Mouse (Mus musculus): ENCODE results near the gene Hdac11.

Hdac11 gene

GRCm38 (mm10) chr6:91173221-91173880 is 16.9 kb downstream of the Hdac11 start:
- DNase-seq: no peak

- no peak for DNase-seq
These were observed 17.7 kb downstream of the Hdac11 start for GRCm38 (mm10) chr6:91174211-91174610.

DNA sequence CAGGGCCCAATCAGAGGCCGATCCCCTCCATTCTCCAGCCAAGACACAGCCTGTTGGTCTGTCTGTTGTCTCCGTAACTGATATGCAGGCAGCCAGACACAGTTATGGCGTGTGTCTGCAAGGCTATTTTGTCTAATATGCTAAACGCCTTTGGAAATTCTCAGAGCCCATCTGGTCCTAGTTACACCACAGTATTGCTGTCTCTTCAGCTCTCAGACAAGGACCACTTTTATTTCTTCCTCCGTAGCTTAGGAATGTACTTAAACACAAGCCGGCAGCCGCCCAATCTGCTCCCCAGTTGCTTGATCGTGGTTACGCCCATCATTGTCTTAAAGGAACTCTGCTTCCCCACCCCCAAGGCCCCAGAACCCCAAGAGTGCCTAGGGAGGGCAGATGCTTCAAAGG is 24.3 kb downstream of the Hdac11 start:
- DNase-seq: no peak

DNA sequence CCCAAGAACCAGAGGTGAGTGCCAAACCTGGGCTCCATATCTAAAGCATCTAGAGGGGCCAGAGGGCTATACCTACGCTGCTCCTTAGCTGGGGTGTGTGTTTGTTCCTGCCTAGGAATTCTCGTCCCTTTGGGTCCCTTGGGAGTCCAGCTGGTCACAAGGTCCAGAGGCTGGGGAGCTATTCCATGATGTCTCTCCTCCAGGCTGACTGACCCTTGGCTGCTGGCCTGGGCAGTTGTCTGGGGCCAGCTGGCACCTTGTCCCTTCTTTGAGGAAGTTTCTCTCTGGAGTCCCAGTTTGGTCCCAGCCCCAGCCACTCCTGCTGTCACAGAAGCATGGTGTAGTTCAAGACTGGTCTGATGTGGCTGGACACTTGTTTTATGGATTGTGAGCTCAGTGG is 24.9 kb downstream of the Hdac11 start:
- DNase-seq: no peak

- DNase-seq: no peak
These were observed 25.6 kb downstream of the Hdac11 start for GRCm38 (mm10) chr6:91182075-91182490.

DNA sequence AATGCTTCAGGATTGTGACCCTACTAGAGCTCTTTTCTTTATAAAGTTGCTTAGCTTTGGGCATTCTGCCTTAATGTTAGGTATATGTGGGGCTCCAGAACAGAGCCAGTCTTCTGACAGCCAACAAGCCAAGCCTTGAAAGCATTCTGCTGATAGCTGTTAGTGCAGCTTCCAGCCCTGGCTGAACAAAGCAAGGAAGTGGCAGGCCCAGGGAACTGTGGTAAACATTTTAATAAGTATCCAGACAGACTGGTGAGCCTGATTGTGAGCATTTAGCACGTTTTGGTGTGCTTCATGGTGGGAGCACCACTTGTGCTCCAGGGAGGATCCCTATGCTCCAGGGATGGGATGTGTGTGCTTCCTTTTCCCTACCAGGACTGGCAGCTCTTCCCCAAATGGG is 26.6 kb downstream of the Hdac11 start:
- no peak for DNase-seq

DNA sequence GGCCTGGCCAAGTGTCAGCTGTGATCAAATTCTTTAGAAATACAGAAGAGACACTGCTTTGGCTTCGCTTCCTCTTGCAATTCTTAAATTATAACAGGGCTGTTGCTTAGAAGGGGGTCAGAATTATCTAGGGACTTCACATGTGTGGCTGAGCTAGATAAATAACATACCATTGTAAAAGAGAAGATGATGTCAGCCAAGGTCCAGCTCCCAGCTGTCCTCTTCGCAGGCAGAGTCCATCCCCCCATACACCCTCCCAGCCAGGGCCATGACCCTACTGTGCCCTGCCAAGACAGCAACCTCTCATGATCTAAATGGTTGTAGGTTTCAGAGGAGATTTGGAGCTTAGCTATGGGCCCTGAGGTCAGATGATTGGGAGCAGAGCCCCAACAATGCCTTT is 27.5 kb downstream of the Hdac11 start:
- no peak for DNase-seq

- DNase-seq: no peak
These were observed 28.3 kb downstream of the Hdac11 start for GRCm38 (mm10) chr6:91184776-91185175.

GRCm38 (mm10) chr6:91185502-91185901 is 29.0 kb downstream of the Hdac11 start:
- no peak for DNase-seq

- peak; percentile 54 to 56 for DNase-seq
These were observed 29.9 kb downstream of the Hdac11 start for GRCm38 (mm10) chr6:91186161-91186931.

DNA sequence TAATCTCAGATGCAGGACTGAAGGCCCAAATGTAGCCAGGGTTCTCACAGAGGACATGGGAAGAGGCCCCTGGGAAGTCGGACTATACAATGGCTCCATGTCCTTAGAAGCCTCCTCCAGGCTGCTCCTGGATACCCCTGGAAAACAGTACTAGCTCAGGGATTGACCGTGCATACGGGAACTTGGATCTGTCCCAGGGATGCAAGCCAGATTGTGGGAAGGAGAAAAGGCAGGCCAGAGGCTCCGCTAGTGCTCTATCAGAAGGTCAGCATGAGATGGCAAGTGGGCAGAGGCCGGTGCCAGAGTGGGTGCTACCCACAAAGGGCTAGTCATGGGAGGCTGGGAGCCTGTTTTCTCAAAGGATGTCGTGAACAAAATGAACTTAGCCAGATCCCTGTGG is 30.5 kb downstream of the Hdac11 start:
- DNase-seq: no peak

GRCm38 (mm10) chr6:91187871-91188270 is 31.4 kb downstream of the Hdac11 start:
- no peak for DNase-seq

GRCm38 (mm10) chr6:91189971-91190370 is 33.5 kb downstream of the Hdac11 start:
- DNase-seq: no peak

GRCm38 (mm10) chr6:91191465-91191864 is 35.0 kb downstream of the Hdac11 start:
- DNase-seq: no peak

DNA sequence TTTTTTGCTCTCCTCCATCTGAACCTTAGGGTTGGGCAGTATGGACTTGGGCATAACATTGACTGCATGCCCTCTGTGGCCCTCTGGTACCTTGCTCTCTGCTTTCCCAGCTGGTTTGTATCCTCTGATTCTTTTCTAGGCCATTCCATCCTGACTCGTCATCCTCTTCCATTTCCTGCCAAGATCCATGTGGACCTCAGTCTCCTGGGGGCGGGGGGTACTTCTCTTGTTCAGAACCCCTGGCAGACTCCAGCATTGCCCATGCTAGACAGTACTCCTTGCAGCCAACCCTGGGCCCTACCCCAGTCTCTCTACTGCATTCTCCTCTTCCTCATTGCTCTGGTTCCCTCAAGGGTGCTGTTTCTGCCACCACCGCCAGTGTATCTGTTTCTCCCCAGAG is 36.0 kb downstream of the Hdac11 start:
- no peak for DNase-seq

DNA sequence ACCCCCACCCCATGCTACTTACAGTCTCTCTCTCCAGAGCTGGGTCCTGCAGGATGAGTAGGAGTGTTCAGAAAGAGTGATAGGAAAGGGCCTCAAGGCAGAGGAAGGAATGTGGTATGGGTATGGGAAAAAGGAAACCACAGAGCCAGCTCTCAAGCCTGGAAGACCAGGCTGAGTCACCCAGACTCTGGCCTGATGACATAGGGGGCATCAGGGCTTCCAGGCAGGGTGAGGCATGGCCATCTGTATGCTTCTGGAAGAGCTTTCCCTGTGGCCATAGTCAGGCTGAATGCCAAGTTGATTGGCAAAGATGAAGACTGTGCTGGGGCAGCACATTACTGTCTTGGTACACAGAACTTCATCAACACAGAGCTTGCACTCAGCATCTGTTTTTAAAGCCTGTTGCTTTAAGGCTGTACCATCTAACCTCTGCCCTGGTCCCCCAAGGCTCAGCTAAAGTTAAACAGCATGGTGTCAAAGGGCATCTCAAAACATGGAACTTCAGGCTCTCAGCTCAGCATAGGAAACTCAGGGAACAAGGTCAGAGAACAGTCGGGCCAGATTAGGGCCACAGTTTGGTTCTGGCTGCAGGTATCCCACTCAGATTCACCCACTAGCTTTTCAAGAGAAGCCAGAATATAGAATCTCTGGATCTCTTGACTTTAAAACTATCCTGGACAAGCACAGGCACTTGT is 36.5 kb downstream of the Hdac11 start:
- DNase-seq: no peak

DNA sequence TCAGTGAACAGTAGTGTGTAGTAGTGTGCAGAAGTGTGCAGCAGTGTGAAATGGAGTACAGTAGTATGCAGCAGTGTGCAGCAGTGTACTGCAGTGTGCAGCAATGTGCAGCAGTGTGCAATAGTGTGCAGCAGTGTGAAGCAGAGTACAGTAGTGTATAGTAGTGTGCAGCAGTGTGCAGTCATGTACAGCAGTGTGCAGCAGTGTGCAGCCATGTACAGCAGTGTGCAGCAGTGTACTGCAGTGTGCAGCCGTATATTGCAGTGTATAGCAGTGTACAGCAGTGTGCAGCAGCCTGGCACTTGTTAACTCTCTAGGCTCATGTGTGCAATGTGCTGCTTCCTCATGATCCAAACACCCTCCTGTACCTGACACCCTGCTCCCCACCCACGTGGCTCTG is 42.0 kb downstream of the Hdac11 start:
- no peak for DNase-seq

DNA sequence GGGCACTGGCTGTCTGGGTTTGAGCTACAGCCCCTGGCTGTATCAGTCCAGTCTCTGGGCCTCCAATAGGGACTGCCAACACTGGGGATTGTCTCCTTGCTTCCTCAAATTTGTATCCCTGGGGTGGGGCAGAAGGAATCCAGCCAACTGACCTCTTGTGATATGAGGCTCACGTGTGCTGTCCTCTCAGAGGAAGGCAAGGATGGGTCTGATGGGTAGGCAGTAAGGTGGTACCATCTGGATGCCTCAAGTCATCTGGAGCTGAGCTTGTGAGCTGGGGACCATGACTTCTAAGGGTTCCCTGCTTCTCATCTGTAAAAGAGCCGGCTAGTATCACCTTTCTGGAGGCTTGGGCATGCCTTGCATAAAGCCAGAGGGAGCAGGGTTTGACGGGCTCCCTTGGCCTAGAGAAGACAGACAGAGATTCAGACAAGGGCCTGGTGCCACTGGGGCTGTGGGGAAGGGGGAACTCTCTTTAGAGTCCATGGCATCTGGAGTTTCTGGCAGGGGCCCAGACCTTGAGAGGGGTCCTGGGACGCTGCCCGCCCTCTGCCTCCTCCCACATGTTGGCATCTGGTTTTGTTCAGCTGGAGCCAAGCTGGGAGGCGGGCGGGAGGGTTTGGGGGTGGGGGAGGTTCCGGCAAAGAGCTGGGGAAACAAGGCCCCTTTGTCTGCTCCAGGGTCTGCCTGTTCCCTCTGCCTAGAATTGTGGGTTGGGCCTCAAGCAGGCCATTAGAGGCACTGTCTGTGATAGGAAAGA is 44.1 kb downstream of the Hdac11 start:
- DNase-seq: no peak

- DNase-seq: no peak
These were observed 45.4 kb downstream of the Hdac11 start for GRCm38 (mm10) chr6:91201881-91202341.

- no peak for DNase-seq
These were observed 46.1 kb downstream of the Hdac11 start for GRCm38 (mm10) chr6:91202571-91202970.

- DNase-seq: no peak
These were observed 48.9 kb downstream of the Hdac11 start for GRCm38 (mm10) chr6:91205346-91205745.

- DNase-seq: no peak
These were observed 49.3 kb downstream of the Hdac11 start for GRCm38 (mm10) chr6:91205791-91206190.

GRCm38 (mm10) chr6:91207491-91207890 is 51.0 kb downstream of the Hdac11 start:
- DNase-seq: no peak
